Mouse (Mus musculus) neural tube, embryonic 15.5 days (tissue): ENCODE results near the gene Pik3ip1. TPM values are rescaled to one million over a fixed set of nuclear protein-coding genes. Genes with fewer than 3 reads are reported as not detected.

Experiments used
- ATAC-seq: fragments of 200-750 bp; cut with Nextera tagmentation; 2 replicates; pipeline ENCODE4 v1.8.0; 2017; ENCODE audit warnings: mild to moderate bottlenecking, moderate TSS enrichment, moderate library complexity; ENCODE audit not compliant: low FRiP score
- H3K27ac ChIP-seq: fragments of 300-500 bp; sonication (generic); replicated peaks from 2 replicates; pipeline ENCODE4 v1.5.1; 2015; ENCODE audit warnings: mild to moderate bottlenecking, inconsistent platforms
- H3K27me3 ChIP-seq: fragments of 300-500 bp; sonication (generic); replicated peaks from 2 replicates; pipeline ENCODE4 v1.6.1; 2015; ENCODE audit warnings: inconsistent platforms
- H3K36me3 ChIP-seq: fragments of 300-500 bp; sonication (generic); 2 replicates; pipeline ENCODE4 v1.6.1; 2015; ENCODE audit warnings: inconsistent platforms
- H3K4me1 ChIP-seq: fragments of 300-500 bp; sonication (generic); 2 replicates; pipeline ENCODE4 v1.6.1; 2015; ENCODE audit warnings: inconsistent platforms
- H3K4me2 ChIP-seq: fragments of 300-500 bp; sonication (generic); 2 replicates; pipeline ENCODE4 v1.6.1; 2015; ENCODE audit warnings: inconsistent platforms, mild to moderate bottlenecking, moderate library complexity
- H3K4me3 ChIP-seq: fragments of 300-500 bp; sonication (generic); replicated peaks from 2 replicates; pipeline ENCODE4 v1.5.1; 2015; ENCODE audit warnings: mild to moderate bottlenecking, inconsistent platforms
- H3K9ac ChIP-seq: fragments of 300-500 bp; sonication (generic); replicated peaks from 2 replicates; pipeline ENCODE4 v1.6.1; 2015; ENCODE audit warnings: mild to moderate bottlenecking, inconsistent platforms
- H3K9me3 ChIP-seq: fragments of 300-500 bp; sonication (generic); replicated peaks from 2 replicates; pipeline ENCODE4 v1.6.1; 2016; ENCODE audit warnings: inconsistent platforms
- WGBS: fragments of 180-500 bp; shearing (Covaris S2); methylation state at CpG from one replicate; pipeline ENCODE4 v1.1.7; 2015; ENCODE audit warnings: mixed read lengths; 5-methylcytosine and 5-hydroxymethylcytosine counted together
- polyA plus RNA-seq: library from polyadenylated mRNA; unstranded; fragments of >200 nt; fragmentation: Nextera tagmentation; extraction: Ambion mirVana; gene quantifications from 2 replicates; pipeline ENCODE4 v1.2.1, GENCODE M21; 2015

Gene Pik3ip1
- polyA plus RNA-seq, 1 experiment from 2014 or later = 28.7 TPM

DNA sequence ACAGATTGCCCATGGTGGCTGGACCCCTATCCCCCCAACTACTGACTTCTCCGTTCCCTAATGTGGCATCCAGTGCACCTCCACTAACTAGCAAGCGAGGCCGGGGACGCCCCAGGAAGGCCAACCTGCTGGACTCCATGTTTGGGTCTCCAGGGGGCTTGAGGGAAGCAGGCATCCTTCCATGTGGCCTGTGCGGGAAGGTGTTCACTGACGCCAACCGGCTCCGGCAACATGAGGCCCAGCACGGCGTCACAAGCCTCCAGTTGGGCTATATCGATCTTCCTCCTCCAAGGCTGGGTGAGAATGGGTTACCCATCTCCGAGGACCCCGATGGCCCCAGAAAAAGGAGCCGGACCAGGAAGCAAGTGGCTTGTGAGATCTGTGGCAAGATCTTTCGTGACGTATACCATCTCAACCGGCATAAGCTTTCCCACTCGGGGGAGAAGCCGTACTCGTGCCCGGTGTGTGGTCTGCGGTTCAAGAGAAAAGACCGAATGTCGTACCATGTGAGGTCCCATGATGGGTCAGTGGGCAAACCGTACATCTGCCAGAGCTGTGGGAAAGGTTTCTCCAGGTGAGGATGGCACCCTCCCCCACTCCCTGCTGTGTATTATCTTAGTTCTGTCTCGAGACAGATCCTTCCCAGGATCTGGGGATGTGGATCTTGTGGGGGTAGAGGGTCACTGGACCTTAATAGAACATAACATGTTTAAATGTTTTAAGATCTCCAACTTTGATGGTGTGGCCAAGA, 38.7 kb upstream of the Pik3ip1 start:
- H3K36me3 ChIP-seq = peaks cover 25% of the 10 kb centered on the region; the same call in 1 of the 2 replicates
- H3K4me2 ChIP-seq = peak overlapping the region; percentile 93
- no peaks in the 10 kb centered on the region for H3K9me3 ChIP-seq
- peak overlapping the region; percentile 96 for H3K9ac ChIP-seq
- H3K4me1 ChIP-seq = peaks cover 78% of the 10 kb centered on the region
- H3K27me3 ChIP-seq = no peaks in the 10 kb centered on the region
- ATAC-seq = no peak
- peak overlapping the region; percentile 85 for H3K4me3 ChIP-seq
- WGBS = under 1% methylated on average over 26 of the region's 26 CpGs
- peak overlapping the region; percentile 100 for H3K27ac ChIP-seq

DNA sequence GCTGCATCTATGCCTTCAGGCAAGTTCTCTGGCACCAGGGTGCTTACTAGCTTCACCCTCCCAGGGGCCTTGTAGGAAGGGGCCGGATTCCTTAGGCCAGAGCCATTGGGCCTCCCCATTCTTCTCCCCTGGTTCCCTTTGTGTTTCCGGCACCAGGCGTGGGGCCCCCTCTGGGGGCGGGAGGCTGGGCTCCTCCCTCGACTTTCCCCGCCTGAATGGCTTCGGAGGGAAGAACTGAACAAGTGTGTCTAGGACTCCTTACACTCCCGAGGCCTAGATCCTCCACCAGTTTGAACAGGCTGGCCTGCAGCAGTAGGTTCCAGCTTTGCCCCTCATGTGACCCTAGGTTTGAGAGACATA, 38.2 kb upstream of the Pik3ip1 start:
- Histone ChIP-seq H3K4me3 (peak overlapping the region; percentile 85), H3K9ac (peak overlapping the region; percentile 96), H3K27me3 (no peaks in the 10 kb centered on the region), H3K36me3 (peaks cover 30% of the 10 kb centered on the region; the same call in 1 of the 2 replicates), H3K27ac (peak overlapping the region; percentile 100), H3K4me1 (peaks cover 80% of the 10 kb centered on the region), H3K4me2 (peak overlapping the region; percentile 93), H3K9me3 (no peaks in the 10 kb centered on the region)
- 0% methylated on average over 8 of the region's 8 CpGs for WGBS
- no peak for ATAC-seq

DNA sequence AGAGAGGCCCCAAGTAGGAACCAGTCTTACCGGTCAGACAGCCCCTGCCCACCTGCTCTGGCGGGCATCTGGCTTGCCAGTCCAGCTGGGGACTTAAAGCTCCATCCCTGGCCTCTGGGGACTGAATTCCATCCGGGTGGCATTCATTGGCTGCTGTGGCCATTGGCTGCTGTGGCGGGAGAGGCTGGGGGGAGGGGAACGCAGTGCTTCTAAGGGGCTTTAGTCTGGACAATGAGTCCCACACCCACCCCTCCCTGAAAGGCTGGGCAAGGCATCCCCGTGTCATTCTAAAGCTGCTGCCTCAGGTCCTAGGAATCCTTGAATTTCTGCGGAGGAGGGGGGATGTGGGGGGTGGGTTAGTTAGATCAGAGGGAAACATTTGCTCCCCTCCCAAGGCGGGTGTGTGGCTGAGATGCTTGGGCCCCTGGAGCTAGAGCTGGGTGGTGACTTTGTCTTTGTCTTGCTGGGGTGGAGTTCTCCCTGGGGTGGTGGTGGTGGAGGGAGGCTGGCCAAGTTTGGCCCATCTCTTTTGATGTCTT, 37.4 kb upstream of the Pik3ip1 start:
- peak overlapping the region; percentile 93 for H3K4me2 ChIP-seq
- no peaks in the 10 kb centered on the region for H3K27me3 ChIP-seq
- peaks cover 80% of the 10 kb centered on the region for H3K4me1 ChIP-seq
- H3K4me3 ChIP-seq = peak overlapping the region; percentile 85
- peaks cover 38% of the 10 kb centered on the region for H3K36me3 ChIP-seq
- ATAC-seq = no peak
- WGBS = 0% methylated on average over 8 of the region's 8 CpGs
- H3K9me3 ChIP-seq = no peaks in the 10 kb centered on the region
- peak overlapping the region; percentile 100 for H3K27ac ChIP-seq
- H3K9ac ChIP-seq = peak overlapping the region; percentile 96

DNA sequence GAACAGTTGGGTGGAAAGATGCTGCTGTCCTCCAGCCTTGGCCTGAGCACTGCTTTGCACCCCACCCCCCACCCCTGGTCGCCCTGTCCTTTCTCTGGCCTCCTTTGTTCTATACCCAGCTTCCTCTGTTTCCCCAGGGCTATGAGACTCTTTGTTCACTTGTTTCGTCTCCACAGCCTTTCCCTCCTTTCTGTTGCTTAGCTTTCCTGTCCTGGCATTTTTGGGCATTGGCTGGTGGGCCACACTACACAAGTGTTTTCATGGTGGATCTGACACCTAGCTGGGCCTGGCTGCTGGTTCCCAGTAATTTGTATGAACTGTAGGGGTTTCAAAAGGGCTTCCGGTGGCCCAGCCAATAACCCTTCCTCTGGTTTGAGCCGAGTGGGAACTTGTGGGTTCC, 36.8 kb upstream of the Pik3ip1 start:
- Histone ChIP-seq H3K9me3 (no peaks in the 10 kb centered on the region), H3K4me2 (peak overlapping the region; percentile 93), H3K27ac (peak overlapping the region; percentile 100), H3K9ac (peak overlapping the region; percentile 96), H3K27me3 (no peaks in the 10 kb centered on the region), H3K4me3 (peak overlapping the region; percentile 85), H3K4me1 (peaks cover 77% of the 10 kb centered on the region), H3K36me3 (peaks cover 44% of the 10 kb centered on the region)
- WGBS = 9% methylated on average over 4 of the region's 4 CpGs
- no peak for ATAC-seq

DNA sequence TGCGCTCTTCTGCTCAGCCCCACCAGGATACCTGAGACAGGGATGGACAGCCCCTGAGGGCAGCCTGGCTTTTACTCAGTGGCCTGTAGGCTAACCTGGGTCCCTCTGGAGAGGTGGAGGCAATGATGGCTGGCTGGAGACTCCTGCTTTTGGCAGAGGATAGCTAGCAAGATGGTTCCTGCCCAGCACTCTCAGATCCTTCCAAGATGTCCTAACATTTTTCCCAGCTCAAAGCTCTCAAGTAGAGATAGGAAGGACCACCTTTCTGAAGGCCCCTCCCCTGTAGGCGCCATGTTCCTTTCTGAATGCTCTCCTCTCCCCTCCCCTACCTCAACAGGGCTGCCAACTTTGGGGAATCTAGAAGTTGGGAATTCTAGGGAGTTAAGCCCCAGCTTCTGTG, 35.6 kb upstream of the Pik3ip1 start:
- Histone ChIP-seq H3K9me3 (no peaks in the 10 kb centered on the region), H3K27ac (no peak overlapping the region), H3K36me3 (peaks cover 56% of the 10 kb centered on the region), H3K4me1 (peaks cover 73% of the 10 kb centered on the region), H3K4me3 (peak overlapping the region; percentile 85; the same call in 1 of the 2 replicates), H3K27me3 (no peaks in the 10 kb centered on the region), H3K4me2 (peak overlapping the region; percentile 93), H3K9ac (no peak overlapping the region)
- ATAC-seq = no peak
- 93% methylated on average over 2 of the region's 2 CpGs for WGBS

DNA sequence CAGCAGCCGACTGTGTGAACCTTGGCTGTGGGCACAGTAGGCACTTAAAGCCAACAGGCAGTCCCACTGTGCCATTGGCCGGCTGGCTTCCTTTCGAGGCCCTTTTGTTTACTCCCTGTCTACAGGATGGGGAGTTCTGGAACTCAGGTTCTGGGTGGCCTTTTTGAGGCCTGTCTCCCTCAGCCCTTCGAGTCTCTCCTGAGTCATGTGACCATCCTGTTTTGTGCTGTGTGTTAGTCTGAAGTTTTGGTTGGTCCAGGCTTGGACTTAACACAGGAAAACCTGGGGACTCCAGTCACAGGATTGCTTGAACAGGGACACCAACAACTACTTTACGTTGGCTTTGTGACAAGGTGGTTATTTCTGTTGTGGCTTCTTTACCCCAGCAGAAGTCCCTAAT, 34.1 kb upstream of the Pik3ip1 start:
- H3K9ac ChIP-seq = no peak overlapping the region

DNA sequence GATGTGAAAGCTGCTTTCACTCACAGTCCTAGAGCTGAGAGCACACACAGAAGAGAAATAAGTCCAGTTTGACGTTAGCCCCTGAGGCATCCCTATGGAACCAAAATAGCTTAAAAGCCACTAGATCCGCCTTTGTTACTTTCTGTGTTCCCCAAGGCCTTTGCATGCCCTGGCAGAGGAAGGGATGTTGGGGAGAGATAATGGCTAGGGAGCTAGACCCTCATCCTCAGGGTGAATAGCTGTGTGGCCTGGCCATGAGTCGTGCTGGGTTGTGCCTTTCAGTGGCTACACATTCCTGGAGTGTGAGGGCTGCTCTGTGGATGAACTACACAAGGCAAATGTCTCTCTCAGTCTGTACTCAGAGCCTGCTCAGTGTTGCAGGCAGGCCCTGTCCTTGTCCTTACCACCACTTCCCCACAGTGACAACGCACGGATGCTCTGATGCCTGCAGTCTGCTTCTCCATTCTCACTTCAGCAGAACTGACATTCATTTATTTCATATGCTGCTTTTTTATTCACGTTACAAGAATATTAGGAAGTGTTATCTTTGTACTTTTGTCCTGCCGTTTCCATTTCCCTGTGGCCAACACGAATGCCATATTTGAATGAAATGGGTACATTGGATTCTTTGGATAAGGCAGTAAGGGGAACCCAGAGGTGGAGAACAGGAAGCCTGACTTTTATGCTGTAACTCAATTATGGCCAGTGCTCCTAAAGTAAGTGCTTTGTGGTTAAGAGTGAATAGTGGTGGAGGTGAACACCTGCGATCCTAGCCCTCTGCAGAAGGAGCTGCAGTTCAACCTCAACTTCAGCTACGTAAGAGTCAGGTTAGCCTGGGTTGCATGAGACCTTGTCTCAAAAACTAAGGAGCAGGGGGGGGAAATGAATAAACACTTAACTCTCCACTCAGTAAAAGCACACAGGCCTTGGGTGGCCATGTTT, 32.1 kb upstream of the Pik3ip1 start:
- H3K27me3 ChIP-seq = no peaks in the 10 kb centered on the region
- no peak overlapping the region for H3K4me3 ChIP-seq
- no peak for ATAC-seq
- H3K9me3 ChIP-seq = no peaks in the 10 kb centered on the region
- H3K36me3 ChIP-seq = peaks cover 89% of the 10 kb centered on the region
- WGBS = 89% methylated on average over 10 of the region's 10 CpGs
- no peak overlapping the region for H3K4me2 ChIP-seq
- no peak overlapping the region for H3K9ac ChIP-seq
- H3K27ac ChIP-seq = no peak overlapping the region
- peaks cover 48% of the 10 kb centered on the region for H3K4me1 ChIP-seq

More for the DNA sequence above, 34.1 kb upstream of the Pik3ip1 start:
- WGBS = 70% methylated on average over 5 of the region's 5 CpGs
- Histone ChIP-seq H3K4me2 (no peak overlapping the region), H3K27ac (no peak overlapping the region), H3K9me3 (no peaks in the 10 kb centered on the region), H3K27me3 (no peaks in the 10 kb centered on the region), H3K36me3 (peaks cover 69% of the 10 kb centered on the region), H3K4me3 (no peak overlapping the region), H3K4me1 (peaks cover 68% of the 10 kb centered on the region)
- ATAC-seq = no peak

DNA sequence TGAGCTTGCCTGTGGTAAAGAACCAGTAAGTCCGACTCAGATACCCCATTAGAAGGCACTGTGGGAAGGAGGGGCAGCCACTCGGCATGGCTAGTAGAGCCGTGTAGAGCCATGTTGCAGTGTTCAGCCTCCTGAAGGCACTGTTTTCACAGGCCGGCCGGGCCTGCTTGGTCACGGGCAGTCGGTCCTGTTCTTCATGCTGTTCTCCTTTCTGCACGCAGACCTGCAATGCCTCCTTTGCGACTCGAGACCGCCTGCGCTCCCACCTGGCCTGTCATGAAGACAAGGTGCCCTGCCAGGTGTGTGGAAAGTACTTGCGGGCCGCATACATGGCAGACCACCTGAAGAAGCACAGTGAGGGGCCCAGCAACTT, 31.4 kb upstream of the Pik3ip1 start:
- H3K4me3 ChIP-seq = no peak overlapping the region
- no peaks in the 10 kb centered on the region for H3K9me3 ChIP-seq
- ATAC-seq = no peak
- peaks cover 41% of the 10 kb centered on the region for H3K4me1 ChIP-seq
- 89% methylated on average over 14 of the region's 14 CpGs for WGBS
- H3K36me3 ChIP-seq = peaks cover 91% of the 10 kb centered on the region
- H3K9ac ChIP-seq = no peak overlapping the region
- H3K27ac ChIP-seq = no peak overlapping the region
- no peak overlapping the region for H3K4me2 ChIP-seq
- H3K27me3 ChIP-seq = no peaks in the 10 kb centered on the region

DNA sequence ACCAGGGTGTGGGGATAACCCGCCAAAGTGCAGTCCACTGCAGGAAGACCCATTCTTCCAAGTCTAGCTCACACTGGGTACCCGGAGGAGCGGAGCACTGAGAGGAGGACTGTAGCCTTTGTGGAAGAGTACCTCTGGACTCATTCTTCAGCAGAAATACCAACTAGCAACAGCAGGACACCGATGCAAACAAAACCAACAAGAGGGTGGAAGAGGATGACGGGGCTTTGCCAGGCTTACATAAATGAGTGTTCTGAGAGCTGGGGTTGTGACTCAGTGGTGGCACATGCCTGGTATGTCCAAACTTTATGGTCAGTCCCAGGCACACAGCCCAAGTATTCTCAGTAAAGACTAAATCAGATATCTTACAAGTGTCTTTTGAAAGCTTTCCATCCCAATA, 29.1 kb upstream of the Pik3ip1 start:
- no peak for ATAC-seq
- no peak overlapping the region for H3K27ac ChIP-seq
- H3K36me3 ChIP-seq = peaks cover 93% of the 10 kb centered on the region
- no peaks in the 10 kb centered on the region for H3K9me3 ChIP-seq
- H3K4me3 ChIP-seq = no peak overlapping the region
- H3K4me2 ChIP-seq = no peak overlapping the region
- no peaks in the 10 kb centered on the region for H3K27me3 ChIP-seq
- 95% methylated on average over 5 of the region's 5 CpGs for WGBS
- H3K4me1 ChIP-seq = peaks cover 18% of the 10 kb centered on the region
- no peak overlapping the region for H3K9ac ChIP-seq

DNA sequence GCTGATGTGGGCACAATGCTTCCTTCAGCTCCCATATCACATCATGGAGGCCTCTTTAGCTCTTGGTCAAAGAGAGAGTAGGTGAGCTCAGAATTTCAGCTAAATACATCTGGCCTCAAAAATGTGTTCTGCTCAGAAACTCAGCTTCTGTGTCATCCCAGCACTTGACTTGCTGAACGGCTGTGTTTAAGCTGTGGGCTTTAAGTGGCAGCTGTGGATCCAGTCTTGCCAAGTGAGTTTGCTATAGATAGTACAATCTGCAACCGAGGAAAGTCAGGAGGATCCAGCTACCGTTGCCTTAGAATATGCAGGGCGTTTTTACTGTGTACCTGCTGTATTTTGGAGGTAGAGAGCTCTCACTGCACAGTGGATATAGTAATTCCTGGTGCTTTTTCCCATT, 27.8 kb upstream of the Pik3ip1 start:
- no peak for ATAC-seq
- H3K36me3 ChIP-seq = peaks cover 96% of the 10 kb centered on the region
- no peak overlapping the region for H3K9ac ChIP-seq
- H3K9me3 ChIP-seq = no peaks in the 10 kb centered on the region
- H3K4me3 ChIP-seq = no peak overlapping the region
- peaks cover 5% of the 10 kb centered on the region; the same call in 1 of the 2 replicates for H3K4me1 ChIP-seq
- no peak overlapping the region for H3K27ac ChIP-seq
- no peaks in the 10 kb centered on the region for H3K27me3 ChIP-seq
- 93% methylated on average over 4 of the region's 4 CpGs for WGBS
- H3K4me2 ChIP-seq = no peak overlapping the region

DNA sequence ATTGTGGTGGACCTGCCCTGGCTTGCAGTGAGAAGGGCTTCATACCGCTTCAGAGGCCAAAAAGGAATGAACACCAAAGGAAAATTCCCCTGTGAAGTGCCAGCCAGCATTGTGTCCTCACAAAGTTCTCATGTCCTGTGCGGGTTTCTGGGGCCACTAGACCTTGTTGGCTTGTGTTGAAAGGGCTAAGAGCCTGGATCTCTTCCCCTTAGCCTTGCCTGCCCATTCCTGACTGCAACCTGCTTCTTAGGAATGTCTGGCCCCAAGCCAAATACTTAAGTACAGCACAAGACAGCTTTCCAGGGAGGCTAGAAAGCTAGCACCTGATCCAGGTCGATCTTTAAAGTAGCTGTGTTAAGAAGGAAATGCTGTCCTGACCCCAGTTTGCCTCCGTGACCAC, 27.4 kb upstream of the Pik3ip1 start:
- Histone ChIP-seq H3K4me2 (no peak overlapping the region), H3K36me3 (peaks cover 96% of the 10 kb centered on the region), H3K27me3 (no peaks in the 10 kb centered on the region), H3K9ac (no peak overlapping the region), H3K4me3 (no peak overlapping the region), H3K4me1 (0 out of 2 replicates have a peak, but pooled peaks cover 3% of the 10 kb centered on the region), H3K9me3 (no peaks in the 10 kb centered on the region), H3K27ac (no peak overlapping the region)
- ATAC-seq = no peak
- WGBS = 79% methylated on average over 4 of the region's 4 CpGs
